Comparison of ENCODE assay signal across 8 mouse cellular contexts in the genomic region with DNA sequence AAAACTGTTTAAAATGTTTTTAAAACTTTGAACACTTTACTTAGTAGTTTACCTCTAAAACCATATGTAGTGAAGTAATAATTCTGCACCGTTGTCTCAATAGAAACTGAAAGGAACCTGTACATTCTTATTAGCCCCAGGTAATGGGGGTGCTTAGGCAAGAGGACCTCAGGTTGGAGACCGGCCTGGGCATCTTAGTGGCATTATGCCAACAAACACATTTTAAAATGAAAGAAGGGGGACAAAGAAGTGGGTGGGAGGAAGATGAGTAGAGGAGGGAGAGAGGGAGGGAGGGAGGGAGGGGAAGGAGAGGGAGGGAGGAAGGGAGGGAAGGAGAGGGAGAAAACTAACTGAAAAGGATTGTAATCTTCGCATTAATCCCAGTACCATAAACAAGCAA. TPM values are rescaled to one million over a fixed set of nuclear protein-coding genes. Genes with fewer than 3 reads are reported as not detected.
DNase-seq lines count a peak whose midpoint lies in the region; ATAC-seq and TF ChIP-seq lines count a peak whose summit lies in the region.

No protein-coding gene starts in this region.

- no peak for TF ChIP-seq POLR2A in ES-Bruce4 (IDR thresholded peaks at IDR 0.05; ENCODE audit: insufficient read depth, low read length)

- H3K27ac ChIP-seq in heart, embryonic 11.5 days (ENCODE audit: low read depth, low read length), result no peak overlapping the region; the same call in 1 of the 2 replicates
- H3K27ac ChIP-seq in ES-Bruce4 (ENCODE audit: insufficient read depth, low read length), result no peak overlapping the region
- peak overlapping the region; percentile 82; the same call in 1 of the 2 replicates for H3K27ac ChIP-seq in forebrain, embryonic 14.5 days (ENCODE audit: low read depth, low read length)
- H3K27ac ChIP-seq in liver, embryonic 16.5 days (ENCODE audit: low read length), result peak overlapping the region; percentile 86; the same call in 1 of the 2 replicates

- H3K4me1 ChIP-seq in heart, embryonic 11.5 days (ENCODE audit: control insufficient read depth, insufficient read depth, low read length), result peaks cover 8% of the 10 kb centered on the region
- no peaks in the 10 kb centered on the region for H3K4me1 ChIP-seq in ES-Bruce4 (ENCODE audit: control insufficient read depth, insufficient read depth, low read length)
- H3K4me1 ChIP-seq in forebrain, embryonic 14.5 days (ENCODE audit: control insufficient read depth, insufficient read depth, low read length), result peaks cover 4% of the 10 kb centered on the region; the same call in 1 of the 2 replicates
- peaks cover 9% of the 10 kb centered on the region for H3K4me1 ChIP-seq in liver, embryonic 16.5 days (ENCODE audit: control insufficient read depth, low read depth, low read length)

- no peak for TF ChIP-seq EP300 in ES-Bruce4 (IDR thresholded peaks at IDR 0.05; ENCODE audit: insufficient read depth, low read depth, low read length)

- H3K9ac ChIP-seq in heart, embryonic 11.5 days (ENCODE audit: low read depth, low read length), result peak overlapping the region; percentile 96
- peak overlapping the region; percentile 85 for H3K9ac ChIP-seq in ES-Bruce4 (ENCODE audit: low read depth, poor library complexity, severe bottlenecking)
- peak overlapping the region; percentile 77 for H3K9ac ChIP-seq in forebrain, embryonic 14.5 days (ENCODE audit: low read length)
- H3K9ac ChIP-seq in liver, embryonic 16.5 days (ENCODE audit: low read depth, low read length), result peak overlapping the region; percentile 86

- peak overlapping the region; percentile 70 for H3K4me2 ChIP-seq in heart, embryonic 11.5 days
- peak overlapping the region; percentile 65 for H3K4me2 ChIP-seq in forebrain, embryonic 14.5 days (ENCODE audit: low read length)
- H3K4me2 ChIP-seq in liver, embryonic 16.5 days (ENCODE audit: low read depth, low read length), result peak overlapping the region; percentile 88

- TF ChIP-seq CTCF in ES-Bruce4 (IDR thresholded peaks at IDR 0.05; ENCODE audit: low read depth, low read length), result no peak

- no peak for DNase-seq in heart, postnatal 25 days (ENCODE audit: low spot score)
- peak; percentile 52 for DNase-seq in forebrain, embryonic 14.5 days (ENCODE audit: low spot score)
- DNase-seq in adrenal gland, postnatal 10 days, result no peak
- DNase-seq in adrenal gland, postnatal 14 days, result no peak
- no peak for DNase-seq in kidney, postnatal 10 days

- H3K27me3 ChIP-seq in heart, embryonic 11.5 days (ENCODE audit: control insufficient read depth, insufficient read depth, low read length), result no peaks in the 10 kb centered on the region
- H3K27me3 ChIP-seq in ES-Bruce4 (ENCODE audit: control insufficient read depth, insufficient read depth, low read length, poor library complexity, severe bottlenecking), result peaks cover 2% of the 10 kb centered on the region; the same call in 1 of the 2 replicates
- no peaks in the 10 kb centered on the region for H3K27me3 ChIP-seq in forebrain, embryonic 14.5 days (replicated peaks; ENCODE audit: control insufficient read depth, insufficient read depth, low read length)
- no peaks in the 10 kb centered on the region for H3K27me3 ChIP-seq in liver, embryonic 16.5 days (ENCODE audit: control insufficient read depth, insufficient read depth, low read depth, low read length)

- WGBS in heart, embryonic 11.5 days (ENCODE audit: insufficient replicate concordance), result 2% methylated on average over 3 of the region's 3 CpGs
- 2% methylated on average over 3 of the region's 3 CpGs for WGBS in forebrain, embryonic 14.5 days
- WGBS in liver, embryonic 16.5 days (ENCODE audit: insufficient replicate concordance), result 3% methylated on average over 3 of the region's 3 CpGs

- intact Hi-C loops in heart, postnatal 25 days (cut with DNase I), result loop anchor here (5.0 kb wide), 2 partner anchors 36 to 106 kb away; a partner anchor contains a TSS

- H3K9me3 ChIP-seq in heart, embryonic 11.5 days (replicated peaks; ENCODE audit: control insufficient read depth, low read length), result no peaks in the 10 kb centered on the region
- H3K9me3 ChIP-seq in ES-Bruce4 (replicated peaks; ENCODE audit: control insufficient read depth, insufficient read depth, low read length, poor library complexity, severe bottlenecking), result no peaks in the 10 kb centered on the region
- H3K9me3 ChIP-seq in forebrain, embryonic 14.5 days (replicated peaks; ENCODE audit: control insufficient read depth, low read length), result no peaks in the 10 kb centered on the region
- no peaks in the 10 kb centered on the region for H3K9me3 ChIP-seq in liver, embryonic 16.5 days (replicated peaks; ENCODE audit: control insufficient read depth, low read length)

- ATAC-seq in heart, embryonic 11.5 days (replicated peaks; ENCODE audit: insufficient number of reproducible peaks, low FRiP score, low TSS enrichment), result no peak; the same call in 1 of the 2 replicates
- ATAC-seq in forebrain, embryonic 14.5 days, result peak; percentile 30
- ATAC-seq in liver, embryonic 16.5 days (ENCODE audit: low read depth), result peak; percentile 10; the same call in 1 of the 2 replicates

- peak overlapping the region; percentile 82 for H3K4me3 ChIP-seq in heart, embryonic 11.5 days (ENCODE audit: low read depth, low read length)
- H3K4me3 ChIP-seq in ES-Bruce4 (ENCODE audit: low read depth, low read length), result peak overlapping the region; percentile 94
- peak overlapping the region; percentile 63 for H3K4me3 ChIP-seq in forebrain, embryonic 14.5 days (ENCODE audit: low read depth, low read length)
- H3K4me3 ChIP-seq in liver, embryonic 16.5 days (ENCODE audit: low read depth, low read length), result peak overlapping the region; percentile 89

- no peaks in the 10 kb centered on the region for H3K36me3 ChIP-seq in heart, embryonic 11.5 days (ENCODE audit: control insufficient read depth, insufficient read depth, low read length)
- H3K36me3 ChIP-seq in ES-Bruce4 (ENCODE audit: control insufficient read depth, insufficient read depth, low read length, poor library complexity, severe bottlenecking), result peaks cover 10% of the 10 kb centered on the region; the same call in 1 of the 2 replicates
- peaks cover 9% of the 10 kb centered on the region for H3K36me3 ChIP-seq in forebrain, embryonic 14.5 days (ENCODE audit: control insufficient read depth, insufficient read depth, low read length)
- peaks cover 7% of the 10 kb centered on the region for H3K36me3 ChIP-seq in liver, embryonic 16.5 days (ENCODE audit: control insufficient read depth, insufficient read depth)

RNA-seq across cellular contexts. Expression of a gene that starts 0.4 kb away (rescaled TPM):
- polyA plus RNA-seq in heart, embryonic 11.5 days (2014; fragmentation: Nextera tagmentation; extraction: Ambion mirVana), result 14.5 and 15.7 TPM in 2 replicates
- 10 to 100 TPM; 12.1 TPM for total RNA-seq in heart, postnatal 25 days (2021)
- polyA plus RNA-seq in ES-Bruce4 (2011; ENCODE audit: insufficient read depth, insufficient read length, low read depth, missing spikeins), result 30.6 and 33.7 TPM in 2 replicates
- 9.8 and 11.6 TPM in 2 replicates for polyA plus RNA-seq in forebrain, embryonic 14.5 days (2014; fragmentation: Nextera tagmentation; extraction: Ambion mirVana)
- polyA plus RNA-seq in liver, embryonic 16.5 days (2015; fragmentation: Nextera tagmentation; extraction: Ambion mirVana), result 6.2 and 6.6 TPM in 2 replicates
- total RNA-seq in adrenal gland, postnatal 10 days (2021), result 10 to 100 TPM in 1 of 2 experiments, 1 to 10 TPM in 1; 8.7 to 11.0 TPM
- total RNA-seq in adrenal gland, postnatal 14 days (2021), result 9.1 and 9.2 TPM in 2 replicates

RNA-seq across cellular contexts. Expression of a gene that starts 37.0 kb away (rescaled TPM):
- 2.7 TPM in 2 replicates for polyA plus RNA-seq in heart, embryonic 11.5 days (2014; fragmentation: Nextera tagmentation; extraction: Ambion mirVana)
- total RNA-seq in heart, postnatal 25 days (2021), result under 1 TPM; 0.57 to 0.61 TPM
- 0.33 and 0.55 TPM in 2 replicates for polyA plus RNA-seq in ES-Bruce4 (2011; ENCODE audit: insufficient read depth, insufficient read length, low read depth, missing spikeins)
- 1.0 and 1.2 TPM in 2 replicates for polyA plus RNA-seq in forebrain, embryonic 14.5 days (2014; fragmentation: Nextera tagmentation; extraction: Ambion mirVana)
- 0.06 TPM in 1 of 2 replicates, not detected in the other for polyA plus RNA-seq in liver, embryonic 16.5 days (2015; fragmentation: Nextera tagmentation; extraction: Ambion mirVana)
- under 1 TPM; 0.27 TPM for total RNA-seq in adrenal gland, postnatal 10 days (2021)
- total RNA-seq in adrenal gland, postnatal 14 days (2021), result not detected in 2 replicates

RNA-seq across cellular contexts. Expression of a gene that starts 37.4 kb away (rescaled TPM):
- 0.49 TPM in 1 of 2 replicates, not detected in the other for polyA plus RNA-seq in heart, embryonic 11.5 days (2014; fragmentation: Nextera tagmentation; extraction: Ambion mirVana)
- total RNA-seq in heart, postnatal 25 days (2021), result 1 to 10 TPM; 1.8 to 2.4 TPM
- not detected in 2 replicates for polyA plus RNA-seq in ES-Bruce4 (2011; ENCODE audit: insufficient read depth, insufficient read length, low read depth, missing spikeins)
- polyA plus RNA-seq in forebrain, embryonic 14.5 days (2014; fragmentation: Nextera tagmentation; extraction: Ambion mirVana), result 0.19 TPM in 2 replicates
- not detected in 2 replicates for polyA plus RNA-seq in liver, embryonic 16.5 days (2015; fragmentation: Nextera tagmentation; extraction: Ambion mirVana)
- total RNA-seq in adrenal gland, postnatal 10 days (2021), result not detected
- total RNA-seq in adrenal gland, postnatal 14 days (2021), result not detected in 2 replicates

RNA-seq across cellular contexts. Expression of a gene that starts 38.3 kb away (rescaled TPM):
- 0.07 TPM in 1 of 2 replicates, not detected in the other for polyA plus RNA-seq in heart, embryonic 11.5 days (2014; fragmentation: Nextera tagmentation; extraction: Ambion mirVana)
- not detected for total RNA-seq in heart, postnatal 25 days (2021)
- polyA plus RNA-seq in ES-Bruce4 (2011; ENCODE audit: insufficient read depth, insufficient read length, low read depth, missing spikeins), result 0.64 and 0.82 TPM in 2 replicates
- polyA plus RNA-seq in forebrain, embryonic 14.5 days (2014; fragmentation: Nextera tagmentation; extraction: Ambion mirVana), result 0.08 and 0.14 TPM in 2 replicates
- polyA plus RNA-seq in liver, embryonic 16.5 days (2015; fragmentation: Nextera tagmentation; extraction: Ambion mirVana), result 0.07 and 0.09 TPM in 2 replicates
- total RNA-seq in adrenal gland, postnatal 10 days (2021), result under 1 TPM; 0.09 to 0.15 TPM
- total RNA-seq in adrenal gland, postnatal 14 days (2021), result 0.07 and 0.08 TPM in 2 replicates

Comparison
In these comparisons a context has a peak if more than half of its experiments do, and no peak if none do; other contexts are left out.
1. H3K27ac ChIP-seq: peak in forebrain, embryonic 14.5 days (single experiment) and liver, embryonic 16.5 days (single experiment); none in heart, embryonic 11.5 days (single experiment) and ES-Bruce4 (single experiment).
2. Peak in every context shown above with its lines, with median percentiles within 50 percentile points of each other: H3K4me2 ChIP-seq, H3K4me3 ChIP-seq and H3K9ac ChIP-seq.